Mouse (Mus musculus) T-helper 17 cell (primary cell): ENCODE results near the gene Aldh1l1.

Experiments used
- in situ Hi-C, 2 experiments: fragments of 300-600 bp; cut with MboI, MseI; formaldehyde crosslinking; loops; 1 replicate in 1 of 2; 2 replicates in 1 of 2; pipeline ENCODE4 v1.15.1; 2025; ENCODE audit warnings: high pct_unique_total_duplicates in 2 of 2

The Aldh1l1 gene

GRCm38 (mm10) chr6:90470947-90471541 is 15.2 kb upstream of the Aldh1l1 start:
- in situ Hi-C loops = no loop called here

- in situ Hi-C loops = no loop called here
Measured at GRCm38 (mm10) chr6:90472079-90472478, 14.1 kb upstream of the Aldh1l1 start.

- in situ Hi-C loops = no loop called here
Measured at GRCm38 (mm10) chr6:90472697-90473096, 13.5 kb upstream of the Aldh1l1 start.

- in situ Hi-C loops = no loop called here
Measured at GRCm38 (mm10) chr6:90473630-90474360, 12.4 kb upstream of the Aldh1l1 start.

GRCm38 (mm10) chr6:90474361-90474750 is 11.9 kb upstream of the Aldh1l1 start:
- in situ Hi-C loops = no loop called here

GRCm38 (mm10) chr6:90475176-90475853 is 10.9 kb upstream of the Aldh1l1 start:
- in situ Hi-C loops = no loop called here

GRCm38 (mm10) chr6:90475854-90476212 is 10.4 kb upstream of the Aldh1l1 start:
- in situ Hi-C loops = no loop called here

- in situ Hi-C loops = no loop called here
Measured at GRCm38 (mm10) chr6:90476941-90477518, 9.2 kb upstream of the Aldh1l1 start.

GRCm38 (mm10) chr6:90484249-90484648 is 2.0 kb upstream of the Aldh1l1 start:
- in situ Hi-C loops = loop anchor here in 1 of 2 experiments (5.0 kb wide), 1 partner anchor 768 kb away; no protein-coding TSS in a partner anchor

GRCm38 (mm10) chr6:90484876-90485275 is 1.4 kb upstream of the Aldh1l1 start:
- in situ Hi-C loops = loop anchor here in 1 of 2 experiments (5.0 kb wide), 1 partner anchor 767 kb away; no protein-coding TSS in a partner anchor

GRCm38 (mm10) chr6:90487531-90487930 is 1.3 kb downstream of the Aldh1l1 start:
- in situ Hi-C loops = no loop called here

GRCm38 (mm10) chr6:90489532-90489931 is 3.3 kb downstream of the Aldh1l1 start:
- in situ Hi-C loops = no loop called here

- in situ Hi-C loops = no loop called here
Measured at GRCm38 (mm10) chr6:90490976-90491375, 4.7 kb downstream of the Aldh1l1 start.

GRCm38 (mm10) chr6:90491956-90492744 is 5.9 kb downstream of the Aldh1l1 start:
- in situ Hi-C loops = no loop called here

GRCm38 (mm10) chr6:90494155-90494554 is 7.9 kb downstream of the Aldh1l1 start:
- in situ Hi-C loops = no loop called here

GRCm38 (mm10) chr6:90494566-90494965 is 8.3 kb downstream of the Aldh1l1 start:
- in situ Hi-C loops = no loop called here

- in situ Hi-C loops = loop anchor here in 1 of 2 experiments (5.0 kb wide), 1 partner anchor 43 kb away; no protein-coding TSS in a partner anchor
Measured at GRCm38 (mm10) chr6:90495282-90495912, 9.2 kb downstream of the Aldh1l1 start.

GRCm38 (mm10) chr6:90496217-90496616 is 10.0 kb downstream of the Aldh1l1 start:
- in situ Hi-C loops = loop anchor here in 1 of 2 experiments (5.0 kb wide), 1 partner anchor 44 kb away; no protein-coding TSS in a partner anchor

- in situ Hi-C loops = loop anchor here in 1 of 2 experiments (5.0 kb wide), 1 partner anchor 47 kb away; no protein-coding TSS in a partner anchor
Measured at GRCm38 (mm10) chr6:90499509-90499908, 13.3 kb downstream of the Aldh1l1 start.

GRCm38 (mm10) chr6:90501222-90501940 is 15.2 kb downstream of the Aldh1l1 start:
- in situ Hi-C loops = no loop called here
